Mouse (Mus musculus) adrenal gland, adult 18-20 months (tissue): ENCODE data around the gene Nphs2. TPM values are rescaled to one million over a fixed set of nuclear protein-coding genes. Genes with fewer than 3 reads are reported as not detected.
"Not testable (repeated sequence)": the region's sequence is repeated elsewhere in the genome, so short reads cannot be mapped to it uniquely, and the experiment has no call there.

ENCODE experiments used
- DNase-seq, 2 experiments: peaks; one replicate each; pipeline ENCODE4 v3.0.0; 2021 to 2022; ENCODE audit warnings: low spot score in 2 of 2
- long read RNA-seq, 2 experiments: library from polyadenylated mRNA; stranded (forward); transcript quantifications; one replicate each; pipeline ENCODE4 v2.0.0; 2021
- total RNA-seq, 2 experiments: library from RNA; stranded (reverse); gene quantifications; 1 replicate in 1 of 2; 2 replicates in 1 of 2; pipeline ENCODE4 v1.2.3; 2021

Gene Nphs2
- not detected for total RNA-seq
- long read RNA-seq, experiment 1, result 0 reads
- long read RNA-seq, experiment 2, result 0 reads

DNA sequence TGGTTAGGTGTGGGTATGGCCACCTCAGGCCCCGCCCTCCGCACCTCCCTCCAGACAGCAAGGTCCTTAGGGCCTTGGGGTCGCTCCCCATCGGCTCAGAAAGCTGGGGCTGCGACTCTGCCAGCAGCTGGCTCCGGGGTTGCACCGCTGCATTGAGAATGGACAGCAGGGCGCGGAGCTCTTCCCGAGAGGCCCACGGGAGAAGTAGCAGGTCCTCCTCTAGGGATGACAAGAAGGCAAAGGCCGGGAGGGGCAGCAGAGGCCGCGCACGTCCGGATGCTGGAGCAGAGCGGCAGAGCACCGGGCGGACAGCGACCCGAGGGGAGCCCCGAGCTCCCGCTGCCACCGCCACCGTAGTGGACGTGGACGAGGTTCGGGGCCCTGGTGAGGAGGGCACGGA is at the start of gene Nphs2:
Nphs2 (plus strand) TSS at position 98 of the 400 bp plus-strand sequence.
- no peak for DNase-seq

- peak; percentile 61 to 62 for DNase-seq
Measured at GRCm38 (mm10) chr1:156263352-156263751, 47.2 kb upstream of the Nphs2 start.

DNA sequence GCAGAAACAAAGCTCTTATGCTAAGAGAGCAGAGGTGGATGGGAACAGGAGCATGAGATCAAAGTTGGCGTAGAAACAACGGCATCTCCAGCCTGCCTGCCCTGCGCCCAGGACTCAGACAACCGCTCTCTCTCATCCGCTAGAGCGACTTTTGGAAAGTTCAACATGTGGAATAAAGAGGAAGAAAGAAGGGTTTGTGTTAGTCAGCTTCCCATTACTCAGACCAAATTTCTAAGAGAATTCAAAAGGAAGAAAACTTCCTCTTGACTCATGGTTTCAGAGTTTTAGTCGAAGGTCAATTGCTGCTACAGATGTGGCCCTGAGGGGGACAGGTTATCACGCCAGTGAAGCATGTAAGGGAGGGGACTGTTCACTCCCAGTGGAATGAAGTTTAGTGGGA is 46.6 kb upstream of the Nphs2 start:
- no peak for DNase-seq

- DNase-seq, result not testable (repeated sequence)
Measured at GRCm38 (mm10) chr1:156268546-156268945, 42.0 kb upstream of the Nphs2 start.

- no peak for DNase-seq
Measured at GRCm38 (mm10) chr1:156270471-156270870, 40.1 kb upstream of the Nphs2 start.

- no peak for DNase-seq
Measured at GRCm38 (mm10) chr1:156271654-156272053, 38.9 kb upstream of the Nphs2 start.

GRCm38 (mm10) chr1:156273647-156274046 is 36.9 kb upstream of the Nphs2 start:
- no peak for DNase-seq

GRCm38 (mm10) chr1:156280131-156280530 is 30.4 kb upstream of the Nphs2 start:
- no peak for DNase-seq

- DNase-seq, result no peak
Measured at GRCm38 (mm10) chr1:156284207-156284606, 26.3 kb upstream of the Nphs2 start.

- no peak for DNase-seq
Measured at GRCm38 (mm10) chr1:156284851-156285540, 25.5 kb upstream of the Nphs2 start.

DNA sequence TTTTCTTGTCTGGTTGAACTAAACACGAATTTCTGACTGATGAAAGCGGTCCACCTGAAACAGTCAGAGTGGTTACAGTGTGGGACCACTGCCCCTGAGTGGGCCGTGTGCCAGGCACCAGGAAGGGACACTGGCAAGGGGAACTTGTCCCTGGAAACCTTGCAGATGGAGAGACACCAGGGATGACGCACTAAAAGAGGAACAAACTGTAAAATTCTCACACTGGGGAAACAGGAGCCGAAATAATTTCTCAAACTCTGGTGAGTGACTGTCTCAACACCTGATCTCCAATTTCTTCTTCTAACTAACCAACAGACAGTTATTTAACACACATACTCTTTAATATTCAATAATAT is 25.0 kb upstream of the Nphs2 start:
- no peak for DNase-seq

DNA sequence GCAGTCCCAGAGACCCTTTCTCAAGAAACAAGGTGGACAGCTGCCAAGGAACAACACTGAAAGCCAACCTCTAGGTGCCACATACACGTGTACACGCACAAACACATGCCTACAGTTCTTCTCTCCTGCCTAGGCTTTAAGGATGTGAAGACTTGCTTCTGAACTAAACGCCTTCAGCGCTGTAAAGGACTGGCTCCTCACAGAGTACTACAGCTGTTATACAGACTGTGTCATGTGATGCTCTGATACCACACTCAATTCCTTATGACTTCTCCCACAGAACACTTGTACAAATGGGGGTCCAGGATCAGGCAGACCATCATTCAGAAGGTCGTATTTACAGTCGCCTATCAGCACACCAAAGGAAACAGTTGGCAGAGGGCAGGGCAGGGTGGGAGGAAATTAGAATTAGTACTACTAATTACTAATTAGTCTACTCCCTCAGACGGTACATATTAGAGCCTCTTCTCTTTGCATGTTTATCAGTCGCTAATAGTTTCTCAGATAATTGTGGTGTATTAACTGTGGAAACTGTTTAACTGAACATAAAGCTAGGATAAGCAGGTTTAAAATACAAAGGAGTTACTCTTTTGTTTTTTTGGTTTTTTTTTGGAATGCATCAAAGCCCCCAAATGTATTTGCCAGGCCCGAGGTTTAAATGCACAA is 21.8 kb upstream of the Nphs2 start:
- DNase-seq, result no peak

DNA sequence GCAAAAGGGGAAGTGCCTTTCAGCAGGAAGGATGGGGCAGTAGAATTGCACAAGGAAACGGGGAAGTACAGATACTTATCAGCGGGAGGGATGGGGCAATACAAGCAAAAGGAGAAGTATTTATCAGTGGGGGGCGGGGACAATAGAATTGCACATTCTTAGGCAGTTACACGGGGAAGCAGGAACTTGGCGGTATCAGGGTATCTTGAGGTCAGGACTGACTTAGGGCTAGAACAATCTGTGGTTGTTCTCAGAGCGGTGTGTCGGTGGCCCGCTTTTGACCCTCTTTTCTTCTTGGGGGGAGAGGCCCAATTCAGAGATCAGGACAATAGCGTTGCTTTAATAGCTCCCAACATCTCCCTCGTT is 21.3 kb upstream of the Nphs2 start:
- DNase-seq, result not testable (repeated sequence)

DNA sequence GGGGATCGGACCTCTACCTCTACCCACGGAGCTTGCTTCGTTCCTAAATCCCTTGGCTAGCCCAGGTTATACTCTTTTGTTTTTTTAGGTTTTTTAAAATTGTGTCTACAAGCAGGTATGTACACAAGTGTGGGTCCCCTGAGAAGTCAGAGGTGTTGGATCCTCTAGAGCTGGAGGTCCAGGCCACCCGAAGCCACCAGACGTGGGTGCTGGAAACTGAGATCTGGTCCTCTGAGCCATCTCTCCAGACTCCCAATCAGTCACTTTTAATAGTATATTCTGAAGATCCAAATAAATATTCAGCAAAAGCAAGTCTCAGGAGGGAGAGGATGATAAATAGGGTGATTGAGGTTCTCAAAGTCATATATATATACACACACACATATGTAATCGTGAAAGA is 20.5 kb upstream of the Nphs2 start:
- DNase-seq, result no peak

GRCm38 (mm10) chr1:156302911-156303749 is 7.4 kb upstream of the Nphs2 start, which contains the start of gene Tdrd5:
Gene Tdrd5 (minus strand): TSS chr1:156303664.
- peak in 1 of 2 experiments; percentile 28 for DNase-seq

- DNase-seq, result no peak
Measured at GRCm38 (mm10) chr1:156308595-156308994, 1.9 kb upstream of the Nphs2 start.

GRCm38 (mm10) chr1:156323126-156323525 is 12.6 kb downstream of the Nphs2 start:
- DNase-seq, result no peak

DNA sequence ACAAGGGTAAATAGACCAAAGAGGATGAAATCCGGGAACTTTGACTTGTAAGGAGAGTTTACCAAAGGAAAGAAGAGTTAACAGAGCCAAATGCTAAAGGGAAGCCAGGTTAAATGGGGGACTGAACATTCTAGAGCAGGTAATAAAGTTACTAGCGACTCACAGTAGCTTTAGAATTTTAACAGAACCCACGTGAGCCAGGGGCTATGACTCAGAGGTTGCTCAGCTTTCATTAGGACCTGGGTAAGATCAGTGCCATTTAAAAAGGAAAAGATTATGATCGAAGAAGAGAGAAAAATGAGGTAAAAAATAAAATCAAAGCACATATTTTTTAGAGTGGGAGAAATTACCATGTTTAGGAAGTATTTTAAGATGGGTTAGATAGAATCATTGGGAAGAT is 30.3 kb downstream of the Nphs2 start:
- no peak for DNase-seq

- no peak for DNase-seq
Measured at GRCm38 (mm10) chr1:156344433-156344832, 33.9 kb downstream of the Nphs2 start.

DNA sequence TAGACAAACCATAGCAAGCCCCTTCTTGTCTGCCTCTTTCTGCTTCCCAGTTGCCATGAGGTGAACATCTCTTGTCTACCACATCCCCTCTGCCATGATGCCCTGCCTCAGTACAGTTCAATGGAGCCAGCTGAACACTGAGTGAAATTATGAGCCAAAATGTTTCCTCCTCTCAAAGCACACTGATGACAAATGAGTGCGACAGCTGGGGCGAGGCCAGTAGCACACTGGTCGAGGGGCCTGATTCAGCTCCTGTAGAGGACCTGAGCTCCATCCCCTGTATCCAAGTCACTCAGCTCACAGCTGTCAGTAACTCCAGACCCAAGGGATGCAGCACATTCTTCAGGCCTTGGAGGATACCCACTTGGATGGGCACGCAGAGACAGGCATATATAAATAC is 35.1 kb downstream of the Nphs2 start:
- DNase-seq, result no peak

- DNase-seq, result no peak
Measured at GRCm38 (mm10) chr1:156349031-156349430, 38.5 kb downstream of the Nphs2 start.

DNA sequence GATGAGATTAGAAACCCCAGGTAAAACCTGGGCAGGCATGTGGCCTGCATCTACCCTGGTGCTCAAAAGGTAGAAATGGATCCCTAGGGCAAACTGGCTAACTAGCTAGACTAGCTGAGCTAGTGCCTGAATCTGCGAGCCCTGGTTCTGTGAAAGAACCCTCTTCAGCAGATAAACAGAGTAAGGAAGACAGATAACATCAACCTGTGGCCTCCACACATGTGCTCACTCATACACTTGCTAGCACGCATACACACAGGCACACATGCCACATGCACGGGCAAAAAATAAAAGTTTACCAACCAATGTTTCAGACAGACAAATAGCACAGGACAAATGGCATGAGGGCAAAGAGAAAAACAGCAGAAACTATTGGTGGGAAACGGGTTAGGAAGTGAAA is 39.9 kb downstream of the Nphs2 start:
- DNase-seq, result no peak
